Mouse (Mus musculus) heart, postnatal 0 days (tissue): Measurements from ENCODE around the gene Gkn3.

ENCODE experiments used
- CTCF ChIP-seq: IDR thresholded peaks from 2 replicates; pipeline ENCODE4 v1.5.1; 2016; ENCODE audit warnings: antibody characterized with exemption, control low read depth, low read depth
- EP300 ChIP-seq: IDR thresholded peaks from 2 replicates; pipeline ENCODE4 v1.6.1; 2016; ENCODE audit warnings: antibody characterized with exemption, low read depth

DNA sequence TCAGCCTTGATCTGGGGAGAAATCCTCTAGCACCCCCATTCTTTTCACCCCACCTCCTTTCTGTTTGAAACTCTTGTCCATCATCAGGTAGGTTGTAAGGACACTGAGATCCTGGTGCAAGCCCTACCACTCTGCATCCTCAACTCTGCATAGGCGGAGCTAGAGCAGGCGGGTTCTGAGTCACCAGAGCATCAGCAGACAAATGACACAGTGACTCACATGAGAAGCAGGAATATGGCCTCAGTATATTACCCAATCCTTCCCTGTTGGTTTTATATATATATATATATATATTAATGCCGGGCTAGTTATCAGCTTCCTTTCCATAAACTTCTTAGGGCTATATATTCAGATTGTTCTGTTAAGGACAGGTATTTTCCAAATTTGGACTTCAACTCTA is 47.1 kb upstream of the Gkn3 start:
- TF ChIP-seq CTCF (no peak), EP300 (no peak)
